Mouse (Mus musculus) midbrain, embryonic 15.5 days (tissue): ENCODE results near the gene Prickle2. TPM values are rescaled to one million over a fixed set of nuclear protein-coding genes. Genes with fewer than 3 reads are reported as not detected.

Source experiments
- ATAC-seq: fragments of 200-750 bp; cut with Nextera tagmentation; replicated peaks from 2 replicates; pipeline ENCODE4 v1.8.0; 2017; ENCODE audit warnings: moderate TSS enrichment
- H3K27ac ChIP-seq: fragments of 300-500 bp; sonication (generic); 2 replicates; pipeline ENCODE4 v1.5.1; 2015; ENCODE audit warnings: mild to moderate bottlenecking, inconsistent platforms
- H3K27me3 ChIP-seq: fragments of 300-500 bp; sonication (generic); replicated peaks from 2 replicates; pipeline ENCODE4 v1.6.1; 2015; ENCODE audit warnings: inconsistent platforms
- H3K36me3 ChIP-seq: fragments of 300-500 bp; sonication (generic); replicated peaks from 2 replicates; pipeline ENCODE4 v1.6.1; 2015; ENCODE audit warnings: inconsistent platforms
- H3K4me1 ChIP-seq: fragments of 300-500 bp; sonication (generic); 2 replicates; pipeline ENCODE4 v1.6.1; 2015; ENCODE audit warnings: inconsistent platforms
- H3K4me2 ChIP-seq: fragments of 300-500 bp; sonication (generic); 2 replicates; pipeline ENCODE4 v1.6.1; 2015; ENCODE audit warnings: inconsistent platforms, mild to moderate bottlenecking, moderate library complexity
- H3K4me3 ChIP-seq: fragments of 300-500 bp; sonication (generic); 2 replicates; pipeline ENCODE4 v1.5.1; 2015; ENCODE audit warnings: mild to moderate bottlenecking, inconsistent platforms
- H3K9ac ChIP-seq: fragments of 300-500 bp; sonication (generic); 2 replicates; pipeline ENCODE4 v1.6.1; 2015; ENCODE audit warnings: mild to moderate bottlenecking, inconsistent platforms
- H3K9me3 ChIP-seq: fragments of 300-500 bp; sonication (generic); 2 replicates; pipeline ENCODE4 v1.6.1; 2016; ENCODE audit warnings: inconsistent platforms
- WGBS: fragments of 180-500 bp; shearing (Covaris S2); methylation state at CpG from one replicate; pipeline ENCODE4 v1.1.7; 2015; ENCODE audit warnings: mixed read lengths; 5-methylcytosine and 5-hydroxymethylcytosine counted together
- polyA plus RNA-seq: library from polyadenylated mRNA; unstranded; fragments of >200 nt; fragmentation: Nextera tagmentation; extraction: Ambion mirVana; gene quantifications from 2 replicates; pipeline ENCODE4 v1.2.1, GENCODE M21; 2015

The Prickle2 gene
- polyA plus RNA-seq, 1 experiment from 2014 or later = 17.0 TPM

- no peak overlapping the region for H3K4me3 ChIP-seq
- H3K4me1 ChIP-seq = 0 out of 2 replicates have a peak, but pooled peaks cover 5% of the 10 kb centered on the region
- no peaks in the 10 kb centered on the region for H3K36me3 ChIP-seq
- H3K4me2 ChIP-seq = no peak overlapping the region
- WGBS = 91% methylated on average over 1 of the region's 1 CpGs
- no peaks in the 10 kb centered on the region for H3K9me3 ChIP-seq
- H3K27me3 ChIP-seq = no peaks in the 10 kb centered on the region
- H3K9ac ChIP-seq = no peak overlapping the region
- no peak for ATAC-seq
- H3K27ac ChIP-seq = no peak overlapping the region
Measured at GRCm38 (mm10) chr6:92449956-92450355, 256.0 kb downstream of the Prickle2 start.

- no peak for ATAC-seq
- Histone ChIP-seq H3K4me3 (no peak overlapping the region), H3K4me1 (0 out of 2 replicates have a peak, but pooled peaks cover 2% of the 10 kb centered on the region), H3K36me3 (no peaks in the 10 kb centered on the region), H3K9me3 (no peaks in the 10 kb centered on the region), H3K27me3 (no peaks in the 10 kb centered on the region), H3K4me2 (no peak overlapping the region), H3K27ac (no peak overlapping the region), H3K9ac (no peak overlapping the region)
- WGBS = 72% methylated on average over 3 of the region's 3 CpGs
Measured at GRCm38 (mm10) chr6:92446662-92447061, 259.3 kb downstream of the Prickle2 start.

GRCm38 (mm10) chr6:92441205-92441604 is 264.8 kb downstream of the Prickle2 start:
- H3K4me2 ChIP-seq = no peak overlapping the region
- H3K9me3 ChIP-seq = no peaks in the 10 kb centered on the region
- H3K4me3 ChIP-seq = no peak overlapping the region
- 63% methylated on average over 3 of the region's 3 CpGs for WGBS
- H3K27ac ChIP-seq = no peak overlapping the region
- no peak for ATAC-seq
- no peak overlapping the region for H3K9ac ChIP-seq
- H3K4me1 ChIP-seq = no peaks in the 10 kb centered on the region
- no peaks in the 10 kb centered on the region for H3K27me3 ChIP-seq
- H3K36me3 ChIP-seq = no peaks in the 10 kb centered on the region

- no peaks in the 10 kb centered on the region for H3K4me1 ChIP-seq
- H3K4me2 ChIP-seq = no peak overlapping the region
- no peak overlapping the region for H3K27ac ChIP-seq
- no peaks in the 10 kb centered on the region for H3K9me3 ChIP-seq
- H3K9ac ChIP-seq = no peak overlapping the region
- no peak for ATAC-seq
- H3K27me3 ChIP-seq = no peaks in the 10 kb centered on the region
- no peaks in the 10 kb centered on the region for H3K36me3 ChIP-seq
- 65% methylated on average over 3 of the region's 3 CpGs for WGBS
- no peak overlapping the region for H3K4me3 ChIP-seq
Measured at GRCm38 (mm10) chr6:92440251-92440650, 265.7 kb downstream of the Prickle2 start.

GRCm38 (mm10) chr6:92432146-92432545 is 273.8 kb downstream of the Prickle2 start:
- no peak overlapping the region for H3K4me3 ChIP-seq
- H3K9me3 ChIP-seq = no peaks in the 10 kb centered on the region
- WGBS = 94% methylated on average over 5 of the region's 5 CpGs
- H3K9ac ChIP-seq = no peak overlapping the region
- H3K4me1 ChIP-seq = no peaks in the 10 kb centered on the region
- no peak for ATAC-seq
- no peak overlapping the region for H3K4me2 ChIP-seq
- no peaks in the 10 kb centered on the region for H3K27me3 ChIP-seq
- no peaks in the 10 kb centered on the region for H3K36me3 ChIP-seq
- no peak overlapping the region for H3K27ac ChIP-seq

- Histone ChIP-seq H3K4me1 (no peaks in the 10 kb centered on the region), H3K4me3 (no peak overlapping the region), H3K9me3 (no peaks in the 10 kb centered on the region), H3K27ac (no peak overlapping the region), H3K27me3 (no peaks in the 10 kb centered on the region), H3K36me3 (no peaks in the 10 kb centered on the region), H3K9ac (no peak overlapping the region), H3K4me2 (no peak overlapping the region)
- ATAC-seq = no peak
- 63% methylated on average over 7 of the region's 7 CpGs for WGBS
Measured at GRCm38 (mm10) chr6:92427406-92428171, 278.4 kb downstream of the Prickle2 start.

GRCm38 (mm10) chr6:92425901-92426300 is 280.1 kb downstream of the Prickle2 start:
- 66% methylated on average over 8 of the region's 8 CpGs for whole genome bisulfite sequencing
- Histone ChIP-seq H3K4me3 (no peak overlapping the region), H3K36me3 (no peaks in the 10 kb centered on the region; the same call in 1 of the 2 replicates), H3K27me3 (no peaks in the 10 kb centered on the region), H3K4me2 (no peak overlapping the region), H3K9ac (no peak overlapping the region), H3K9me3 (no peaks in the 10 kb centered on the region), H3K27ac (0 out of 2 replicates have a peak overlapping the region, but pooled peaks have one; percentile 15), H3K4me1 (no peaks in the 10 kb centered on the region)
- no peak for ATAC-seq

GRCm38 (mm10) chr6:92425476-92425875 is 280.5 kb downstream of the Prickle2 start:
- H3K4me2 ChIP-seq = no peak overlapping the region
- no peak overlapping the region for H3K4me3 ChIP-seq
- WGBS = 80% methylated on average over 7 of the region's 7 CpGs
- H3K27ac ChIP-seq = no peak overlapping the region
- H3K4me1 ChIP-seq = no peaks in the 10 kb centered on the region
- H3K36me3 ChIP-seq = peaks cover 3% of the 10 kb centered on the region; the same call in 1 of the 2 replicates
- ATAC-seq = no peak
- H3K27me3 ChIP-seq = no peaks in the 10 kb centered on the region
- H3K9me3 ChIP-seq = no peaks in the 10 kb centered on the region
- H3K9ac ChIP-seq = no peak overlapping the region

GRCm38 (mm10) chr6:92424991-92425390 is 281.0 kb downstream of the Prickle2 start:
- H3K27me3 ChIP-seq = no peaks in the 10 kb centered on the region
- H3K9ac ChIP-seq = no peak overlapping the region
- 84% methylated on average over 3 of the region's 3 CpGs for WGBS
- no peak for ATAC-seq
- H3K9me3 ChIP-seq = no peaks in the 10 kb centered on the region
- no peaks in the 10 kb centered on the region for H3K4me1 ChIP-seq
- H3K4me3 ChIP-seq = no peak overlapping the region
- peaks cover 8% of the 10 kb centered on the region; the same call in 1 of the 2 replicates for H3K36me3 ChIP-seq
- no peak overlapping the region for H3K4me2 ChIP-seq
- H3K27ac ChIP-seq = no peak overlapping the region

- ATAC-seq = no peak
- no peaks in the 10 kb centered on the region for H3K9me3 ChIP-seq
- WGBS = 46% methylated on average over 11 of the region's 11 CpGs
Measured at GRCm38 (mm10) chr6:92422286-92422685, 283.7 kb downstream of the Prickle2 start.

GRCm38 (mm10) chr6:92420106-92420505 is 285.8 kb downstream of the Prickle2 start:
- WGBS = 91% methylated on average over 12 of the region's 12 CpGs
- Histone ChIP-seq H3K9me3 (no peaks in the 10 kb centered on the region), H3K9ac (no peak overlapping the region), H3K4me1 (peaks cover 9% of the 10 kb centered on the region), H3K27me3 (no peaks in the 10 kb centered on the region), H3K36me3 (peaks cover 16% of the 10 kb centered on the region; the same call in 1 of the 2 replicates), H3K4me2 (no peak overlapping the region), H3K4me3 (no peak overlapping the region), H3K27ac (no peak overlapping the region)
- no peak for ATAC-seq

More at GRCm38 (mm10) chr6:92422286-92422685, 283.7 kb downstream of the Prickle2 start:
- no peak overlapping the region for H3K4me2 ChIP-seq
- no peak overlapping the region for H3K27ac ChIP-seq
- H3K36me3 ChIP-seq = peaks cover 16% of the 10 kb centered on the region; the same call in 1 of the 2 replicates
- no peak overlapping the region for H3K4me3 ChIP-seq
- no peaks in the 10 kb centered on the region for H3K4me1 ChIP-seq
- H3K27me3 ChIP-seq = no peaks in the 10 kb centered on the region
- no peak overlapping the region for H3K9ac ChIP-seq

- H3K27ac ChIP-seq = peak overlapping the region; percentile 72
- 88% methylated on average over 7 of the region's 7 CpGs for WGBS
Measured at GRCm38 (mm10) chr6:92415405-92415755, 290.6 kb downstream of the Prickle2 start.

More at GRCm38 (mm10) chr6:92415405-92415755, 290.6 kb downstream of the Prickle2 start:
- Histone ChIP-seq H3K9ac (no peak overlapping the region), H3K27me3 (no peaks in the 10 kb centered on the region), H3K4me1 (peaks cover 27% of the 10 kb centered on the region), H3K36me3 (peaks cover 29% of the 10 kb centered on the region), H3K9me3 (no peaks in the 10 kb centered on the region), H3K4me3 (no peak overlapping the region), H3K4me2 (no peak overlapping the region)
- no peak; the same call in 1 of the 2 replicates for ATAC-seq
